Mouse (Mus musculus) lung, embryonic 15.5 days (tissue): ENCODE data around the gene Six6. TPM values are rescaled to one million over a fixed set of nuclear protein-coding genes. Genes with fewer than 3 reads are reported as not detected.

ENCODE experiments used
- ATAC-seq: fragments of 200-750 bp; cut with Nextera tagmentation; 2 replicates; pipeline ENCODE4 v1.8.0; 2017; ENCODE audit warnings: moderate number of reproducible peaks, borderline replicate concordance; ENCODE audit not compliant: low FRiP score, low TSS enrichment; ENCODE audit errors: extremely low read depth
- H3K27ac ChIP-seq: fragments of 300-500 bp; sonication (generic); 2 replicates; pipeline ENCODE4 v1.5.1; 2015; ENCODE audit warnings: moderate library complexity, mild to moderate bottlenecking, inconsistent platforms
- H3K27me3 ChIP-seq: fragments of 300-500 bp; sonication (generic); 2 replicates; pipeline ENCODE4 v1.6.1; 2015; ENCODE audit warnings: inconsistent platforms
- H3K36me3 ChIP-seq: fragments of 300-500 bp; sonication (generic); 2 replicates; pipeline ENCODE4 v1.6.1; 2015; ENCODE audit warnings: inconsistent platforms
- H3K4me1 ChIP-seq: fragments of 300-500 bp; sonication (generic); 2 replicates; pipeline ENCODE4 v1.6.1; 2015; ENCODE audit warnings: inconsistent platforms
- H3K4me2 ChIP-seq: fragments of 300-500 bp; sonication (generic); 2 replicates; pipeline ENCODE4 v1.6.1; 2015; ENCODE audit warnings: inconsistent platforms, mild to moderate bottlenecking, moderate library complexity
- H3K4me3 ChIP-seq: fragments of 300-500 bp; sonication (generic); 2 replicates; pipeline ENCODE4 v1.5.1; 2015; ENCODE audit warnings: mild to moderate bottlenecking, inconsistent platforms
- H3K9ac ChIP-seq: fragments of 300-500 bp; sonication (generic); 2 replicates; pipeline ENCODE4 v1.6.1; 2015; ENCODE audit warnings: inconsistent platforms
- H3K9me3 ChIP-seq: fragments of 300-500 bp; sonication (generic); 2 replicates; pipeline ENCODE4 v1.6.1; 2016; ENCODE audit warnings: inconsistent platforms
- WGBS: fragments of 180-500 bp; shearing (Covaris S2); methylation state at CpG from one replicate; pipeline ENCODE4 v1.1.7; 2015; 5-methylcytosine and 5-hydroxymethylcytosine counted together
- polyA plus RNA-seq: library from polyadenylated mRNA; unstranded; fragments of >200 nt; fragmentation: Nextera tagmentation; extraction: Ambion mirVana; gene quantifications from 2 replicates; pipeline ENCODE4 v1.2.1, GENCODE M21; 2015

Gene Six6
- polyA plus RNA-seq, 1 experiment from 2014 or later: not detected

DNA sequence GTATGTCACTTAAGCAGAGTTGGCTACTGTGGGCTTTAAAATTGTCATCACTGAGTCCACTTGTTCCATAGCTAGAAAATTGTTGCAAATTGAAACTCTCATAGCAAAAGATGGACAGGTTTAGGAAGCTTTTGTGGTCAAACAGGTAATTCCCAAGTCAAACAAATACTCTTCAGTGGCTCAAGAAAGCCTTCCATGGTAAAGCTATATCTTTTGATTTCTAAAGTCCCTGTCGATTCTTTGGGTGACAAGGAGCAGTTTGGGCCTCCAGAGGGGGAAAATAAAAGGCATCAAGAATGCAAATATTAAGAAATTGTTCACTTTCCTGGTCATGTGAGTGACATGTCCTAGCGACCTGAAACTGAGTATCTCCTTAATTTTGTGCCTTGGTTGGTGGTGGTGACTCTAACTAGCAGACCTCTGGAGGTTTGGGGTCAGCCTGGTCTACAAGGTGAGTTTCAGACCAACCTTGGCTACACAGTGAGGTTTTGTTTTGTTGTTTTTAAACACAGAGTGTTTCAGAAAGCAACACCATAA, 4.0 kb downstream of the Six6 start:
- Histone ChIP-seq H3K36me3 (no peaks in the 10 kb centered on the region), H3K27ac (no peak overlapping the region), H3K27me3 (peaks cover 100% of the 10 kb centered on the region), H3K4me1 (peaks cover 10% of the 10 kb centered on the region), H3K4me3 (no peak overlapping the region), H3K9me3 (no peaks in the 10 kb centered on the region), H3K9ac (no peak overlapping the region), H3K4me2 (no peak overlapping the region)
- no peak for ATAC-seq
- WGBS: 8% methylated on average over 2 of the region's 2 CpGs

DNA sequence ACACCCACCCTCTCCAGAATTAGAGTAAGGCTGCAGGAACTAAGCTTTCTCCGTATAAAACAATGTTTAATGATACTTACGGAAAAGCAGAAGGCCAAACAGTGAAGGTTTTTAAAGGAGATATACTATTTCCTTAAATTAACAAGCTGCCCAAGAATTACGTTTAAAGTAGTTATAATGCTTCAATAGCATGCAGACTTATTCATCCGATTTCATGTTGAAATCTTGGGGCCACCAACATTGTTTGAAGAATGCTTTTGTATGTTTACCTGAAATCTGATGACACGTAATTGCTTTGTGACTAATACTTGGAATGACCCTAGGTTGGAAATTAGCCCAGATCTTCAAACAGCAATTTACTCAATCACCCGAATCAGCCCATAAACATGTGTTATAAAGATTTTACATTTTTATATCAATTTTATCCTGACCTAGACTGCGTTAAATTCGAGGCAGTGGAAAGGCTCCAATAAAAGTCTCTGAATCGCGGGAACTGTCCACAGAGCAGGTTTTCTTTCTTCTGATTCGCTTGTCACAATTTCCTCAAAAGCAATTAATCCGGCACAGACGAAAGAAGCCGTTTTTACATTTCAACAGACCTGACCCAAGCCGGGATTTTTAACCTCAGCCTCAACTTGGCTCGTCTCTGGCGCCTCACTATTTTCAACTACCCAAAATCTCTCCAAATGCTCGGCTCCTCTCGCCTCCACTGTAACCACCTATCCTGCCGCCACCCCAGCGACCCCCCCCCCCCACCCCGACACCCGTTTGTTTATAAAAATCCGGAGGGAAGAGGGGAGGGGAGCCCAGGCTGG, 4.9 kb downstream of the Six6 start:
- Histone ChIP-seq H3K36me3 (no peaks in the 10 kb centered on the region), H3K4me1 (peaks cover 10% of the 10 kb centered on the region), H3K27ac (no peak overlapping the region), H3K27me3 (peaks cover 98% of the 10 kb centered on the region), H3K4me3 (peak overlapping the region; percentile 39; the same call in 1 of the 2 replicates), H3K4me2 (peak overlapping the region; percentile 61), H3K9me3 (no peaks in the 10 kb centered on the region), H3K9ac (no peak overlapping the region)
- WGBS: 1% methylated on average over 22 of the region's 24 CpGs
- no peak for ATAC-seq

DNA sequence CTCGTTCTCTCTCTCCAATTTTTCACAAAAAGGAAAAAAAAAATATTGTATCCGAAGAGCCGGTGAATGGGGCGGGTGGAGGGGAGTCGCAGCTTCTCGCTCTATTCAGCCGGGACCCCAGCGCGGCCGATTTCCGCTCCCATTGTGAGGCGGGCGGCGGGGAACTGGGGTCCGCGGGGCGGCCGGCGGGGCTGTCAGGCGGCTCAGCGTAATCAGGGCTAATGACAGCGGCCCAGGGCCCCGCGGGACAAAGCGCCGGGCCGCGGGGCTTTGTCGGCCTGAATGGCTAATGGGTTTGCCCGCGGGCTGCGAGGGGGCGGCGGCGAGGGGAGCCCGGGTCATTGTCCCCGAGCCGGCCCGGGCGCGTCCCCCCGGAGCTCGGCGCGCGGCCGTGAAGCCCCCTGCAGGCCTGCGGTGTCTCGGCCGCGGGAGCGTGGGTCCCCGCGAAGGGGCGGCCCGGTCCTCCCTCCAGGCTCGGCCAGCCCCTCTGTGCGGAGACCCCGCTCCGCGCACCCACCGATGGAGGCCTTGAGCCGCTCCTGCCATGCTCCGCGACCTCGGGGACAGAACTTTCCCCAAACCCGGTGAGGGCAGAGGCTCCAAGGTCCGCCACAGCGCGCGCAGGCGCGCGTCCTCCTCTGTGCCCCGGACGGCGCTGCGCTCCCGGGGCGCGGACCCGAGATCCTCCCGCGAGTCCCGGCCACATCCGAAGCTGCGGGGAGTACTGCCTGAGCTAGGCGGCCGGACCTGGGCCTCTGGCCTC, 5.8 kb downstream of the Six6 start:
- H3K9me3 ChIP-seq: no peaks in the 10 kb centered on the region
- H3K4me2 ChIP-seq: peak overlapping the region; percentile 61
- H3K36me3 ChIP-seq: no peaks in the 10 kb centered on the region
- no peak for ATAC-seq
- no peak overlapping the region for H3K27ac ChIP-seq
- H3K27me3 ChIP-seq: peaks cover 98% of the 10 kb centered on the region
- H3K4me1 ChIP-seq: peaks cover 10% of the 10 kb centered on the region
- H3K4me3 ChIP-seq: peak overlapping the region; percentile 39
- no peak overlapping the region for H3K9ac ChIP-seq
- 1% methylated on average over 87 of the region's 89 CpGs for WGBS

- 5% methylated on average over 8 of the region's 8 CpGs for WGBS
- H3K4me1 ChIP-seq: peaks cover 10% of the 10 kb centered on the region
- no peaks in the 10 kb centered on the region for H3K36me3 ChIP-seq
- no peaks in the 10 kb centered on the region for H3K9me3 ChIP-seq
- H3K27ac ChIP-seq: no peak overlapping the region
- H3K9ac ChIP-seq: no peak overlapping the region
- peaks cover 98% of the 10 kb centered on the region for H3K27me3 ChIP-seq
- peak overlapping the region; percentile 61 for H3K4me2 ChIP-seq
- ATAC-seq: no peak
- H3K4me3 ChIP-seq: peak overlapping the region; percentile 39
Observed at GRCm38 (mm10) chr12:72946064-72946395, 6.3 kb downstream of the Six6 start.

DNA sequence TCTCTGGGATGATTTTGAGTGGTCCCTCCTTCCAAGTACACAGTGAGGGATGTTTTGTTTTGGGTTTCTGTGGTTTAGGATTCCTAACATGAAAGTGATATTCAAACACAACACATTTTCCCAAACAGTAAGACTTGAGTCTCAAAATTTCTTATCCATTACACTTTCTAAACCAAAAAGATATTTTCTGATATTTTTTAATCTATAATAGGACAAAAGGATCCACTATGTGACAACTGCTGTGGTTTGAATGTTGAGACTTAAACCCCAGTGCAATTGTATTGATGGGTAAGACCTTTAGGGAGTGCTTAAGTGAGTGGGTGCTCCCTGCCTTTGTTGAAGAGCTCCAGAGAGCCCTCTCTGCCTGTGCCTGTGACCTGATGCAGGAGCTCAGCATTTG, 7.1 kb downstream of the Six6 start:
- no peak for ATAC-seq
- Histone ChIP-seq H3K4me3 (no peak overlapping the region), H3K9ac (no peak overlapping the region), H3K9me3 (no peaks in the 10 kb centered on the region), H3K27me3 (peaks cover 97% of the 10 kb centered on the region), H3K27ac (no peak overlapping the region), H3K4me1 (peaks cover 10% of the 10 kb centered on the region), H3K4me2 (no peak overlapping the region), H3K36me3 (no peaks in the 10 kb centered on the region)

- no peak for ATAC-seq
- peaks cover 94% of the 10 kb centered on the region for H3K27me3 ChIP-seq
- WGBS: 14% methylated on average over 2 of the region's 2 CpGs
- no peak overlapping the region for H3K4me2 ChIP-seq
- no peaks in the 10 kb centered on the region for H3K36me3 ChIP-seq
- H3K9me3 ChIP-seq: no peaks in the 10 kb centered on the region
- no peak overlapping the region for H3K27ac ChIP-seq
- H3K4me3 ChIP-seq: no peak overlapping the region
- peaks cover 10% of the 10 kb centered on the region for H3K4me1 ChIP-seq
- H3K9ac ChIP-seq: no peak overlapping the region
Observed at GRCm38 (mm10) chr12:72947335-72947734, 7.6 kb downstream of the Six6 start.

GRCm38 (mm10) chr12:72953089-72953488, 13.4 kb downstream of the Six6 start:
- ATAC-seq: no peak
- H3K27me3 ChIP-seq: peaks cover 78% of the 10 kb centered on the region
- no peak overlapping the region for H3K9ac ChIP-seq
- WGBS: 69% methylated on average over 5 of the region's 5 CpGs
- no peak overlapping the region for H3K4me3 ChIP-seq
- no peaks in the 10 kb centered on the region for H3K9me3 ChIP-seq
- H3K4me1 ChIP-seq: no peaks in the 10 kb centered on the region
- no peak overlapping the region for H3K27ac ChIP-seq
- H3K4me2 ChIP-seq: no peak overlapping the region
- no peaks in the 10 kb centered on the region for H3K36me3 ChIP-seq

GRCm38 (mm10) chr12:72953858-72954257, 14.2 kb downstream of the Six6 start:
- no peak overlapping the region for H3K27ac ChIP-seq
- peaks cover 72% of the 10 kb centered on the region for H3K27me3 ChIP-seq
- no peaks in the 10 kb centered on the region for H3K9me3 ChIP-seq
- WGBS: 74% methylated on average over 5 of the region's 5 CpGs
- no peak for ATAC-seq
- no peak overlapping the region for H3K4me3 ChIP-seq
- no peak overlapping the region for H3K9ac ChIP-seq
- no peaks in the 10 kb centered on the region for H3K36me3 ChIP-seq
- H3K4me1 ChIP-seq: no peaks in the 10 kb centered on the region
- H3K4me2 ChIP-seq: no peak overlapping the region

DNA sequence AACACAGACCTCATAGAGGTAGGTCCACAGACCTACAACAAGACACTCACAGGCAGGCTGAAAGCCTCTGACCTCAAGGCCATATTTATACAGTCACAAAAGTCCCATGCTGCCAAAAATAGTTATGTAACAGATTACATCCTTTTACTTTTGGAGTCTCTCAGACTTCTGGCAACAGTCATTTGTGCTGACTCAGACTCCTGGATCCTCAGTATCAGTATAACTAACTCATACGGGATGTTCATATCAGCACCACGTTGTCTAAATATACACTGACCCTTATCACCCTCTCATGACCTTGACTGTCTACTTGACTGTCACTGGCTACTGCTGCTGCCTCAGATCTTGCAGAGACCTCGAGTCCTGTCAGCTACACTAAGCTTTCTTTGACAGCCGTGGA, 15.2 kb downstream of the Six6 start:
- H3K36me3 ChIP-seq: no peaks in the 10 kb centered on the region
- H3K27me3 ChIP-seq: peaks cover 68% of the 10 kb centered on the region
- ATAC-seq: no peak
- WGBS: 15% methylated on average over 4 of the region's 4 CpGs
- H3K4me2 ChIP-seq: no peak overlapping the region
- no peaks in the 10 kb centered on the region for H3K4me1 ChIP-seq
- H3K4me3 ChIP-seq: no peak overlapping the region
- H3K9me3 ChIP-seq: no peaks in the 10 kb centered on the region
- H3K27ac ChIP-seq: no peak overlapping the region
- H3K9ac ChIP-seq: no peak overlapping the region

DNA sequence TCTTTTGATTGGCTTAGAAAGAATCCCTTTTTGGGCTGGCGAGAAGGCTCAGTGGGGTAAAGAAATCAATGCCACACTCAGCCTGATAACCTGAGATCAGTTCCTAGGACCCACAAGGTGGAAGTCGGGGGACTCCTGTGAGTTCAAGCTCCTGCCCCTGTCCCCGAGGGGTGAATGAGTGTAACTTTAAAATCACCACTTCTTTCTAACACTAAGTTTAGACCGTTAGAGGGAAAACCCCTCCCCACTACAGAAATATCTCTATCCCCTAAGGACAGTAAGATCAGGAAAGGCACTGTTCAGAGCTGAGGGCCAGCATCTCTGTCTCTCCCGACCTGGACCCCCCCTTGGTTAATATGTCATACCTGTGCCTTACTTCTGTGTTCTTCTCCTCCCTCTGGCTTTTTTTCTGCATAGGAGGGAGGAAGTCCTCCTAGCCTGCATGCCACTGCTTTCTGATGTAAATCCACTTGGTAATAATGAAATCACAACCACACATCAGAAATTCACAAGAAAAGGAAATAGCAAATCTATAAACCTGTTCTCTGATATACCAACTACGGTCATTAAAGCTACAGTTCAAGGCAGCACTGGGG, 18.2 kb downstream of the Six6 start:
- no peak overlapping the region for H3K27ac ChIP-seq
- ATAC-seq: no peak

GRCm38 (mm10) chr12:72958446-72958845, 18.8 kb downstream of the Six6 start:
- Histone ChIP-seq H3K4me2 (no peak overlapping the region), H3K4me1 (no peaks in the 10 kb centered on the region), H3K36me3 (no peaks in the 10 kb centered on the region), H3K27ac (no peak overlapping the region), H3K4me3 (no peak overlapping the region), H3K9me3 (no peaks in the 10 kb centered on the region), H3K27me3 (peaks cover 38% of the 10 kb centered on the region), H3K9ac (no peak overlapping the region)
- no peak for ATAC-seq
- WGBS: 95% methylated on average over 3 of the region's 3 CpGs

More for the DNA sequence above, 18.2 kb downstream of the Six6 start:
- Histone ChIP-seq H3K4me3 (no peak overlapping the region), H3K4me1 (no peaks in the 10 kb centered on the region), H3K36me3 (no peaks in the 10 kb centered on the region), H3K4me2 (no peak overlapping the region), H3K27me3 (peaks cover 42% of the 10 kb centered on the region), H3K9ac (no peak overlapping the region), H3K9me3 (no peaks in the 10 kb centered on the region)
- WGBS: 68% methylated on average over 6 of the region's 6 CpGs

GRCm38 (mm10) chr12:72962761-72963160, 23.1 kb downstream of the Six6 start:
- Histone ChIP-seq H3K4me2 (no peak overlapping the region), H3K9ac (no peak overlapping the region), H3K4me3 (no peak overlapping the region), H3K9me3 (no peaks in the 10 kb centered on the region), H3K4me1 (no peaks in the 10 kb centered on the region), H3K36me3 (no peaks in the 10 kb centered on the region), H3K27me3 (peaks cover 13% of the 10 kb centered on the region; the same call in 1 of the 2 replicates), H3K27ac (no peak overlapping the region)
- WGBS: 55% methylated on average over 6 of the region's 6 CpGs
- no peak for ATAC-seq
